Mouse (Mus musculus) kidney, embryonic 15.5 days (tissue): ENCODE measurements around the gene Gm11444. TPM values are rescaled to one million over a fixed set of nuclear protein-coding genes. Genes with fewer than 3 reads are reported as not detected.
A peak's percentile ranks its signal among the peaks of the same experiment; 100 is the strongest.

Source experiments
- ATAC-seq: fragments of 200-750 bp; cut with Nextera tagmentation; replicated peaks from 2 replicates; pipeline ENCODE4 v1.8.0; 2017; ENCODE audit warnings: moderate TSS enrichment; ENCODE audit not compliant: low FRiP score
- H3K27ac ChIP-seq: fragments of 300-500 bp; sonication (generic); 2 replicates; pipeline ENCODE4 v1.5.1; 2015; ENCODE audit warnings: mild to moderate bottlenecking, inconsistent platforms
- H3K27me3 ChIP-seq: fragments of 300-500 bp; sonication (generic); 2 replicates; pipeline ENCODE4 v1.6.1; 2015; ENCODE audit warnings: inconsistent platforms
- H3K36me3 ChIP-seq: fragments of 300-500 bp; sonication (generic); 2 replicates; pipeline ENCODE4 v1.6.1; 2015; ENCODE audit warnings: inconsistent platforms
- H3K4me1 ChIP-seq: fragments of 300-500 bp; sonication (generic); 2 replicates; pipeline ENCODE4 v1.6.1; 2015; ENCODE audit warnings: inconsistent platforms
- H3K4me2 ChIP-seq: fragments of 300-500 bp; sonication (generic); 2 replicates; pipeline ENCODE4 v1.6.1; 2015; ENCODE audit warnings: moderate library complexity, mild to moderate bottlenecking, inconsistent platforms
- H3K4me3 ChIP-seq: fragments of 300-500 bp; sonication (generic); replicated peaks from 2 replicates; pipeline ENCODE4 v1.5.1; 2015; ENCODE audit warnings: mild to moderate bottlenecking, inconsistent platforms
- H3K9ac ChIP-seq: fragments of 300-500 bp; sonication (generic); 2 replicates; pipeline ENCODE4 v1.6.1; 2015; ENCODE audit warnings: mild to moderate bottlenecking, inconsistent platforms
- H3K9me3 ChIP-seq: fragments of 300-500 bp; sonication (generic); replicated peaks from 2 replicates; pipeline ENCODE4 v1.6.1; 2016; ENCODE audit warnings: inconsistent platforms
- WGBS: fragments of 180-500 bp; shearing (Covaris S2); methylation state at CpG from one replicate; pipeline ENCODE4 v1.1.7; 2015; ENCODE audit warnings: mixed read lengths; 5-methylcytosine and 5-hydroxymethylcytosine counted together
- polyA plus RNA-seq: library from polyadenylated mRNA; unstranded; fragments of >200 nt; fragmentation: Nextera tagmentation; extraction: Ambion mirVana; gene quantifications from 2 replicates; pipeline ENCODE4 v1.2.1, GENCODE M21; 2015

Gm11444 gene
- polyA plus RNA-seq, 1 experiment from 2014 or later, result not detected

- Histone ChIP-seq H3K27ac (peak overlapping the region; percentile 92), H3K4me3 (peak overlapping the region; percentile 75), H3K4me1 (peaks cover 75% of the 10 kb centered on the region), H3K9ac (peak overlapping the region; percentile 87), H3K36me3 (peaks cover 9% of the 10 kb centered on the region; the same call in 1 of the 2 replicates), H3K4me2 (peak overlapping the region; percentile 92), H3K27me3 (peaks cover 86% of the 10 kb centered on the region), H3K9me3 (no peaks in the 10 kb centered on the region)
- WGBS, result 27% methylated on average over 7 of the region's 7 CpGs
- ATAC-seq, result no peak
Observed at GRCm38 (mm10) chr11:85839258-85840030, 10.7 kb downstream of the Gm11444 start.

DNA sequence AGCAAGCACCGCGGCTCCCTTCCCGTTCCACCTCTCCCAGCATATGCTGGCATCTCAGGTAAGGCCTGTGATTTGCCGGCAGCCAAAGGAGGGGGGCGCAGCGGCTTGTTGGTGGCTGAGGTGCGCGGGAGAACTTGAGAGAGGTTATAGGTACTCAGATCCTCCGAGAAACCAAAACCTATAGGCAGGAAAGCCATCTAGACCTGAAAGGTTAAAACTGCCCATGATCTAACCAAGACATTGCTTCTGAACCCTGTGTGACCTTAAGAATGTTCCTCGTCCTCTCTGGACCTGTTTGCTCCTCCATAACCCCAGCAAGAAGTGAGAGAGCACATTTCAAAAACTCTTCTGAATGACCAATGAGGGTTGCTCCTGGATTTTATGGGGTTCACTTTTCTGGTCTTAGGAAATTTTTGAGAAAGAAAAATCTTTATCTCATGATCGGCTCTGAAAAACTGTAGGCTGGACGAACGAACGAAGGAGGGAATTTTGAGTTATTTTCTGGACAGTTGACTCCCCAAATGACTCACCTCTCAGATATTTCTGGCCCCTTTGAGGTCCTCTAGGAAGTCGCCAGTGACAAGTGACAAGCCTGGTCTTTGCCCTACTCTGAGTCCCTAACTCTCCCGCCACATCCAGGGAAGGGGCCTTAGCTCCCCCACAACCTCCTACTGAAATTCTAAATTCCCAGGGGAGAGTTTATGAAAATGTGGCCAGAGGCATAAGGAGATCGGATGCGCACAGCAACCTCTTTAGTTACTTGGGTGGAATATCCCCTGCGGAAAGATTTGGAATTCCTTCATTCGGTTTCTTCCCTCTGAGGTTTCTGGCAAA lies 11.5 kb downstream of the Gm11444 start:
- Histone ChIP-seq H3K9ac (peak overlapping the region; percentile 87), H3K4me1 (peaks cover 69% of the 10 kb centered on the region), H3K9me3 (no peaks in the 10 kb centered on the region), H3K27me3 (peaks cover 89% of the 10 kb centered on the region), H3K36me3 (peaks cover 9% of the 10 kb centered on the region; the same call in 1 of the 2 replicates), H3K27ac (peak overlapping the region; percentile 92), H3K4me3 (peak overlapping the region; percentile 75), H3K4me2 (peak overlapping the region; percentile 92)
- WGBS, result 12% methylated on average over 20 of the region's 20 CpGs
- ATAC-seq, result no peak

GRCm38 (mm10) chr11:85837648-85838423 lies 12.3 kb downstream of the Gm11444 start:
- WGBS, result 3% methylated on average over 67 of the region's 67 CpGs
- peaks cover 9% of the 10 kb centered on the region; the same call in 1 of the 2 replicates for H3K36me3 ChIP-seq

GRCm38 (mm10) chr11:85837291-85837647 lies 12.9 kb downstream of the Gm11444 start:
- no peaks in the 10 kb centered on the region for H3K9me3 ChIP-seq
- peak overlapping the region; percentile 87 for H3K9ac ChIP-seq
- peak overlapping the region; percentile 92 for H3K4me2 ChIP-seq
- WGBS, result 9% methylated on average over 18 of the region's 18 CpGs
- no peak for ATAC-seq
- H3K4me3 ChIP-seq, result peak overlapping the region; percentile 75
- peaks cover 87% of the 10 kb centered on the region for H3K27me3 ChIP-seq
- peaks cover 9% of the 10 kb centered on the region; the same call in 1 of the 2 replicates for H3K36me3 ChIP-seq
- peaks cover 65% of the 10 kb centered on the region for H3K4me1 ChIP-seq
- H3K27ac ChIP-seq, result peak overlapping the region; percentile 92

More at GRCm38 (mm10) chr11:85837648-85838423, 12.3 kb downstream of the Gm11444 start:
- H3K4me1 ChIP-seq, result peaks cover 67% of the 10 kb centered on the region
- no peak for ATAC-seq
- peaks cover 87% of the 10 kb centered on the region for H3K27me3 ChIP-seq
- H3K4me3 ChIP-seq, result peak overlapping the region; percentile 75
- peak overlapping the region; percentile 92 for H3K4me2 ChIP-seq
- H3K9ac ChIP-seq, result peak overlapping the region; percentile 87
- H3K27ac ChIP-seq, result peak overlapping the region; percentile 92
- H3K9me3 ChIP-seq, result no peaks in the 10 kb centered on the region

DNA sequence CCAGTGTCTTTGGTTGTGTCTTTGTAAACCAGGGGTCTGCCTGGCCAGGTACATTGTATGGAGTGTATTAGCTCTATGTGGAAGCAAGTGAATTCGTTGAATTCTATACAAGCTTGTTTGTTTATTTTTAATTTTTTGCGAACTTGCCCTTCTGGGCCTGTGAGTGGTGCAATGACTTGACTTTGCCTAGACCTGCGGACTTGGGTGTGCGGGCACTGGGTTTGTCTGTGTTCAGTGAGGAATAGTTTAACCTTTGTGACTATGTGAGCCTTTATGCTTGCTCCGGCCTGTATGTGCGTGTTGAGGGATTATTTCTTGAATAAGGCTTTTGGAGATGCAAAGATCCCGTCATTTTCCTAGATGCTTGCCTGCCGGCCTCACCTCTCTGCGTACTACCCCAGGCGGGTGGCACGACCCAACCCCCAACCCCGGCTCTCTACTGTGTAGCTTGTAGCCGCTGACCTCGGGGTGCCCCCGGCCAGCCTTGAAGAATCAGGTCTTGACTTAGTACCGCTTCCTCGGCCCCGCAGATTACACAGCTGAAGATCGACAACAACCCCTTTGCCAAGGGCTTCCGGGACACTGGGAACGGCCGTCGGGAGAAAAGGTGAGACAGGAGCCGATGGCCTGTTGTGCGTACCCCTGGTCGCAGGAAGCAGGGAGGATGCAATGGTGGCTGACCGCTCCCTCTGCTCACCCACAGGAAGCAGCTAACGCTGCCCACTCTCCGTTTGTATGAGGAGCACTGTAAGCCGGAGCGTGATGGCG lies 13.4 kb downstream of the Gm11444 start:
- Histone ChIP-seq H3K36me3 (peaks cover 9% of the 10 kb centered on the region; the same call in 1 of the 2 replicates), H3K4me3 (peak overlapping the region; percentile 75), H3K4me1 (peaks cover 65% of the 10 kb centered on the region), H3K27ac (peak overlapping the region; percentile 92), H3K4me2 (peak overlapping the region; percentile 92), H3K27me3 (peaks cover 90% of the 10 kb centered on the region), H3K9me3 (no peaks in the 10 kb centered on the region), H3K9ac (peak overlapping the region; percentile 87)
- ATAC-seq, result no peak
- 12% methylated on average over 32 of the region's 32 CpGs for WGBS

- peak overlapping the region; percentile 75 for H3K4me3 ChIP-seq
- peak overlapping the region; percentile 87 for H3K9ac ChIP-seq
- no peaks in the 10 kb centered on the region for H3K9me3 ChIP-seq
- WGBS, result 10% methylated on average over 16 of the region's 16 CpGs
- peaks cover 9% of the 10 kb centered on the region; the same call in 1 of the 2 replicates for H3K36me3 ChIP-seq
- H3K27me3 ChIP-seq, result peaks cover 92% of the 10 kb centered on the region
- no peak for ATAC-seq
- H3K27ac ChIP-seq, result peak overlapping the region; percentile 92
- peak overlapping the region; percentile 92 for H3K4me2 ChIP-seq
- H3K4me1 ChIP-seq, result peaks cover 64% of the 10 kb centered on the region
Observed at GRCm38 (mm10) chr11:85835753-85836522, 14.2 kb downstream of the Gm11444 start.

- Histone ChIP-seq H3K4me3 (peak overlapping the region; percentile 75), H3K9me3 (no peaks in the 10 kb centered on the region), H3K36me3 (0 out of 2 replicates have a peak, but pooled peaks cover 5% of the 10 kb centered on the region), H3K27me3 (peaks cover 90% of the 10 kb centered on the region), H3K4me2 (peak overlapping the region; percentile 92), H3K4me1 (peaks cover 64% of the 10 kb centered on the region), H3K27ac (peak overlapping the region; percentile 92), H3K9ac (peak overlapping the region; percentile 87)
- 12% methylated on average over 9 of the region's 9 CpGs for WGBS
- no peak for ATAC-seq
Observed at GRCm38 (mm10) chr11:85835001-85835752, 15.0 kb downstream of the Gm11444 start.

DNA sequence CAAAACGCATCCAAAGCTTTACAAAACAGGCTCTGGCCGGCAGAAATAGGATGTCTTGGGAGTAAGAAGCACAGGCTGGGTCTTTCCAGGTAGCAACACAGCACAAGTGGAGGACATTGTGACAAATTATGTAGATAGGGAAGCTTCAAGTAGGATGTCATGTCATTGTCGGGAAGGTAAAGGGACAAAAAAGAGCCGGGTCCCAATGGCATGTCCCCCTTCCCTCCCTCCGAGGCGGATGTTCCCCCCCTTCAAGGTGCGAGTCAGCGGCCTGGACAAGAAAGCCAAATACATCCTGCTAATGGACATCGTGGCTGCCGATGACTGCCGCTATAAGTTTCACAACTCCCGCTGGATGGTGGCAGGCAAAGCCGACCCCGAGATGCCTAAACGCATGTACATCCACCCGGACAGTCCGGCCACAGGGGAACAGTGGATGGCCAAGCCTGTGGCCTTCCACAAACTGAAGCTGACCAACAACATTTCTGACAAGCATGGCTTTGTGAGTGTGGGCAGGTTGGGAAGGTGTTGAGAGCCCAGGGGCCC lies 15.7 kb downstream of the Gm11444 start:
- WGBS, result 4% methylated on average over 17 of the region's 17 CpGs
- Histone ChIP-seq H3K4me2 (peak overlapping the region; percentile 92), H3K36me3 (0 out of 2 replicates have a peak, but pooled peaks cover 5% of the 10 kb centered on the region), H3K4me3 (peak overlapping the region; percentile 75), H3K9me3 (no peaks in the 10 kb centered on the region), H3K27me3 (peaks cover 90% of the 10 kb centered on the region), H3K9ac (peak overlapping the region; percentile 87), H3K27ac (peak overlapping the region; percentile 92), H3K4me1 (peaks cover 64% of the 10 kb centered on the region)
- no peak for ATAC-seq

DNA sequence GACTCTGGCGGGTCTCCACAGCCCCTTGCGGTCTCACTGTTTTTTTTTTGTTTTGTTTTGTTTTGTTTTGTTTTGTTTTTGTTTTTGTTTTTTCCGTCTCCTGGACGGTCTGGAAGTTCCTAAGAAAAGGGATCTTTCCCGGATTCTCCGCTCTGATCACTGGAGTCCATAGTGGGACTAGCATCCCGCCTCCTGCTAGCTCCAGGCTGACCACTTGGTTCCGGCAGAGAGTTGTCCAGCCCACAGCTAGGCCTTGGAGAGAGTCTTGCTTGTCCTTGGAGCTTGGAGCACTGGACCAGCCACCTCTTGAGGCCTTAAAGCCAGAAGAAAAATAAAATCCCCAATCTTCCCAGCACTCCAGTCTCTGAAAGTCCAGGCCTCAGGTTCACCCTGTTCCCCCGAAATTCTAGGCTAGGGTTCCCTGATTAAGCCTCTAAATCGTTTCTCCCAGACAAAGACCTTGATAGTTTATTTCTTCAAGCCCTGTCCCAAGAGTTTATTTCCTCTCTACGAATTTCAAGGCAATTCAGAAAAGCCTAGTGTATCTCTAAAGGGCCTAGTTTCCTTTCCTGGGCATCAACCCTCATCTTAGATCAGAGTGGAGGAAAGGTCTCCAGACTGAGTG lies 16.3 kb downstream of the Gm11444 start:
- WGBS, result 6% methylated on average over 11 of the region's 11 CpGs
- 0 out of 2 replicates have a peak, but pooled peaks cover 5% of the 10 kb centered on the region for H3K36me3 ChIP-seq

More for the DNA sequence above, 16.3 kb downstream of the Gm11444 start:
- Histone ChIP-seq H3K9me3 (no peaks in the 10 kb centered on the region), H3K4me3 (peak overlapping the region; percentile 75), H3K27me3 (peaks cover 90% of the 10 kb centered on the region), H3K4me2 (peak overlapping the region; percentile 92), H3K4me1 (peaks cover 68% of the 10 kb centered on the region), H3K27ac (peak overlapping the region; percentile 92), H3K9ac (peak overlapping the region; percentile 87)
- ATAC-seq, result no peak
